Mouse (Mus musculus): ENCODE results near the gene Pbx1. TPM values are rescaled to one million over a fixed set of nuclear protein-coding genes. Genes with fewer than 3 reads are reported as not detected.

Pbx1 gene
- polyA plus RNA-seq, 1 experiment: 12.2 TPM

GRCm38 (mm10) chr1:168103821-168104220 lies 328.2 kb downstream of the Pbx1 start:
- H3K27ac ChIP-seq (ENCODE audit: control insufficient read depth, insufficient read depth, low read depth, low read length, poor library complexity): no peak overlapping the region
- 55% methylated on average over 2 of the region's 2 CpGs for WGBS
- H3K4me1 ChIP-seq (ENCODE audit: control insufficient read depth, insufficient read depth, low read length): no peaks in the 10 kb centered on the region
- no peak for TF ChIP-seq POLR2A (IDR thresholded peaks at IDR 0.05; ENCODE audit: borderline replicate concordance, control insufficient read depth, low read depth, low read length)
- no peak for TF ChIP-seq CTCF (IDR thresholded peaks at IDR 0.05; ENCODE audit: control insufficient read depth, insufficient read depth, low read length)
- no peak overlapping the region for H3K4me3 ChIP-seq (replicated peaks; ENCODE audit: control insufficient read depth, low read depth, low read length)

DNA sequence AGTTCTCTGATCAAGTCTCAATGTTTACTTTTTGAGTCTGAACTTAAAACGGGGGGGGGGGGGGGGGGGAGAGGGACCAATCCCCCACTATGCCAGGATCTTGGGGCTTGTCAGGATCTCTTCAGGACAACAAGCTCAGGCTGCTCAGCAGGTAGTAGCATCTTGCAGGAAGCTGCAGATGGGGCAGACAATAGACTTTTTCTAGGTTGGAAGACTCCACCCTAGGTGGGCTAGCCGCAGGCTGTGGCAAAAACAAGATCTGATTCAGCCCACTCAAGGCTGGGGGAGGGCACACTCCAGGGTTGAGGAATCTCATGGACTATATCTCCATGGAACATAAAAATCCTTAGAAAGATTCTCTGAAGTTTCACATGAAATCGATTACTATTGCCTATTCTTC lies 330.6 kb downstream of the Pbx1 start:
- TF ChIP-seq CTCF (IDR thresholded peaks at IDR 0.05; ENCODE audit: control insufficient read depth, insufficient read depth, low read length): no peak
- TF ChIP-seq POLR2A (IDR thresholded peaks at IDR 0.05; ENCODE audit: borderline replicate concordance, control insufficient read depth, low read depth, low read length): no peak
- Histone ChIP-seq H3K4me1 (ENCODE audit: control insufficient read depth, insufficient read depth, low read length) (no peaks in the 10 kb centered on the region), H3K4me3 (replicated peaks; ENCODE audit: control insufficient read depth, low read depth, low read length) (no peak overlapping the region), H3K27ac (ENCODE audit: control insufficient read depth, insufficient read depth, low read depth, low read length, poor library complexity) (no peak overlapping the region)
- 59% methylated on average over 3 of the region's 3 CpGs for WGBS

GRCm38 (mm10) chr1:168098806-168099205 lies 333.3 kb downstream of the Pbx1 start:
- Histone ChIP-seq H3K27ac (ENCODE audit: control insufficient read depth, insufficient read depth, low read depth, low read length, poor library complexity) (no peak overlapping the region), H3K4me1 (ENCODE audit: control insufficient read depth, insufficient read depth, low read length) (no peaks in the 10 kb centered on the region), H3K4me3 (replicated peaks; ENCODE audit: control insufficient read depth, low read depth, low read length) (no peak overlapping the region)
- 82% methylated on average over 2 of the region's 2 CpGs for WGBS
- TF ChIP-seq CTCF (IDR thresholded peaks at IDR 0.05; ENCODE audit: control insufficient read depth, insufficient read depth, low read length) (no peak), POLR2A (IDR thresholded peaks at IDR 0.05; ENCODE audit: borderline replicate concordance, control insufficient read depth, low read depth, low read length) (no peak)

- Histone ChIP-seq H3K4me1 (ENCODE audit: control insufficient read depth, insufficient read depth, low read length) (no peaks in the 10 kb centered on the region), H3K27ac (ENCODE audit: control insufficient read depth, insufficient read depth, low read depth, low read length, poor library complexity) (no peak overlapping the region), H3K4me3 (replicated peaks; ENCODE audit: control insufficient read depth, low read depth, low read length) (no peak overlapping the region)
- TF ChIP-seq POLR2A (IDR thresholded peaks at IDR 0.05; ENCODE audit: borderline replicate concordance, control insufficient read depth, low read depth, low read length) (no peak), CTCF (IDR thresholded peaks at IDR 0.05; ENCODE audit: control insufficient read depth, insufficient read depth, low read length) (no peak)
- WGBS: 52% methylated on average over 4 of the region's 4 CpGs
These were observed 337.4 kb downstream of the Pbx1 start for GRCm38 (mm10) chr1:168094671-168095070.

DNA sequence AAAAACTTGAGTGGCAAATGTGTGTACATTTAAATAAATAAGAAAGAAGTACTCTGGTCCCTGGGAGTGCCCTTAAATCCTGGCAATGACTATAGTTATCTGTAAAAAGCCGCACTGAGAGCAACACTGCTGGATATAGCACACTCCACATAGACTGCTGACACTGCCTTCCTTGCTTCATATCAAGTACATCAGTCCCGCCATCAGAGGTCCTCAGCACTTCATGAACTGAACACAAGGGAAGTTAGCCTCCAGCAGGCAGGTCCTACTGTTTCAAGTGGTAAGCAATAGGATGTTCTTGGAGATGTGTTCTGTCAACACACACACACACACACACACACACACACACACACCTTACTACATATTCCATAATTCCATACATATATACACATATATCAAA lies 339.0 kb downstream of the Pbx1 start:
- Histone ChIP-seq H3K4me3 (replicated peaks; ENCODE audit: control insufficient read depth, low read depth, low read length) (no peak overlapping the region), H3K4me1 (ENCODE audit: control insufficient read depth, insufficient read depth, low read length) (no peaks in the 10 kb centered on the region), H3K27ac (ENCODE audit: control insufficient read depth, insufficient read depth, low read depth, low read length, poor library complexity) (no peak overlapping the region)
- 59% methylated on average over 2 of the region's 2 CpGs for WGBS
- TF ChIP-seq CTCF (IDR thresholded peaks at IDR 0.05; ENCODE audit: control insufficient read depth, insufficient read depth, low read length) (no peak), POLR2A (IDR thresholded peaks at IDR 0.05; ENCODE audit: borderline replicate concordance, control insufficient read depth, low read depth, low read length) (no peak)

DNA sequence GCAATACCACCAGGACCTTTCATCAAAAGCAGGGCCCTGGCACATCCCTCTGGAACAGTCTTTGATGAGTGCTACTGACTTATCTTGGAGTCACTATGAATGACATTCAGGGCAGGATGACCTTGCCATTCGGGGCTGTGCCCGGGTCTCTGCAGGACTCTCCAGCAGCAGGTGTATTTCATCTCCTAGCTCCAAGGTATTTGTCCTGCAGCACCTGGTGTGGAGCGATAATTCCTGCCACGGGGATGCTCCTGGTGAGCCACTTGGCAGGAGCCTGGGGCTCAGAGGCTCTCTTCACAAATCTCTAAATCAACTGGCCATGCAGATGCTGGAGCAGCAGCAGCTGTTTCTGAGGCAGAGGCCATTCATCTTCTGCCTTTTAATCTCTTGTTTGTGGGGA lies 340.4 kb downstream of the Pbx1 start:
- no peak overlapping the region for H3K4me3 ChIP-seq (replicated peaks; ENCODE audit: control insufficient read depth, low read depth, low read length)
- WGBS: 68% methylated on average over 4 of the region's 4 CpGs
- TF ChIP-seq POLR2A (IDR thresholded peaks at IDR 0.05; ENCODE audit: borderline replicate concordance, control insufficient read depth, low read depth, low read length) (no peak), CTCF (IDR thresholded peaks at IDR 0.05; ENCODE audit: control insufficient read depth, insufficient read depth, low read length) (no peak)
- no peak overlapping the region for H3K27ac ChIP-seq (ENCODE audit: control insufficient read depth, insufficient read depth, low read depth, low read length, poor library complexity)
- H3K4me1 ChIP-seq (ENCODE audit: control insufficient read depth, insufficient read depth, low read length): no peaks in the 10 kb centered on the region

- 75% methylated on average over 7 of the region's 7 CpGs for WGBS
- TF ChIP-seq POLR2A (IDR thresholded peaks at IDR 0.05; ENCODE audit: borderline replicate concordance, control insufficient read depth, low read depth, low read length) (no peak), CTCF (IDR thresholded peaks at IDR 0.05; ENCODE audit: control insufficient read depth, insufficient read depth, low read length) (no peak)
- H3K27ac ChIP-seq (ENCODE audit: control insufficient read depth, insufficient read depth, low read depth, low read length, poor library complexity): no peak overlapping the region
- no peak overlapping the region for H3K4me3 ChIP-seq (replicated peaks; ENCODE audit: control insufficient read depth, low read depth, low read length)
- H3K4me1 ChIP-seq (ENCODE audit: control insufficient read depth, insufficient read depth, low read length): no peaks in the 10 kb centered on the region
These were observed 343.4 kb downstream of the Pbx1 start for GRCm38 (mm10) chr1:168088680-168089079.

GRCm38 (mm10) chr1:168079394-168079767 lies 352.7 kb downstream of the Pbx1 start:
- no peak for TF ChIP-seq POLR2A (IDR thresholded peaks at IDR 0.05; ENCODE audit: borderline replicate concordance, control insufficient read depth, low read depth, low read length)
- no peak for TF ChIP-seq CTCF (IDR thresholded peaks at IDR 0.05; ENCODE audit: control insufficient read depth, insufficient read depth, low read length)
- Histone ChIP-seq H3K27ac (ENCODE audit: control insufficient read depth, insufficient read depth, low read depth, low read length, poor library complexity) (no peak overlapping the region), H3K4me3 (replicated peaks; ENCODE audit: control insufficient read depth, low read depth, low read length) (no peak overlapping the region), H3K4me1 (ENCODE audit: control insufficient read depth, insufficient read depth, low read length) (no peaks in the 10 kb centered on the region)
- 86% methylated on average over 6 of the region's 6 CpGs for WGBS

DNA sequence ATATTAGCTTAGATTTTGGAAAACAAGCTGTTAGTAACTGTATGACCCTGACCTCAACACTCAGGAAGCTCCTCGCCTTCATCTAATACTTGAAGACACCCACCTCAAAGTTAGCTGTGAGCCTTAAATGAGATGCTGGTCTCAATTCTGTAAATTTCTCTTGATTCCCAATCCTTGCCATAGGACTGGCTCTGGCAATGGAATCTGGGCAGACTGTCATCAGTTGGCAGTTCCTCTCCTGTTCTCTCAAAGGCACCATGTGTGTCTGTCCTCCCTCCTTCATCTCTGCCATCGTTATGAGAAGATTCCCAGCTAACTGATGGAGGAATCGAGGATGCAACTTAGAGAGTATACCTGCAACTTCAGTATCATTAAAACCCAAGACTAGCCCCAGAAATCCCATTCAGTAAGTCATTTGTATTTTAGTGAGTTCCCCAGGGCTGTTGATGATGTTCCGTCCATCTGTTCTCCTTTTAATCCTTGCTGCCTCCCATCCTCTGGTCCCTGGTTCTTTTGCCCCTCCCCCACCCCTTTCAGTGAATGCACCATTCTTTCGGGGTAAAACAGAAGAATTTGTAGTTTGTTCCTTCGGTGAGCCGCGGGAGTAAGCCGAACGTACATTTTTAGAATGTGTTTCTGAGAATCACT lies 353.2 kb downstream of the Pbx1 start:
- TF ChIP-seq CTCF (IDR thresholded peaks at IDR 0.05; ENCODE audit: control insufficient read depth, insufficient read depth, low read length) (no peak), POLR2A (IDR thresholded peaks at IDR 0.05; ENCODE audit: borderline replicate concordance, control insufficient read depth, low read depth, low read length) (no peak)
- WGBS: 78% methylated on average over 10 of the region's 10 CpGs
- no peak overlapping the region for H3K27ac ChIP-seq (ENCODE audit: control insufficient read depth, insufficient read depth, low read depth, low read length, poor library complexity)
- H3K4me1 ChIP-seq (ENCODE audit: control insufficient read depth, insufficient read depth, low read length): no peaks in the 10 kb centered on the region
- no peak overlapping the region for H3K4me3 ChIP-seq (replicated peaks; ENCODE audit: control insufficient read depth, low read depth, low read length)
